Mouse (Mus musculus) megakaryocyte, adult 5-6 weeks (primary cell): ENCODE data around the gene Akap2. TPM values are rescaled to one million over a fixed set of nuclear protein-coding genes. Genes with fewer than 3 reads are reported as not detected.

Source experiments
- ATAC-seq: 2 replicates; pipeline ENCODE4 v1.8.0; 2016; ENCODE audit warnings: mild to moderate bottlenecking, inconsistent platforms; ENCODE audit not compliant: poor library complexity, severe bottlenecking
- total RNA-seq, 2 experiments: library from RNA; stranded (forward) in 1 of 2; stranded (reverse) in 1 of 2; fragments of 153-499, 151-499 nt in 1 of 2; fragments of 221-1000, 200-1000 nt in 1 of 2; gene quantifications; 2 replicates each; pipeline versions ENCODE4 v1.2.3 to v1.2.4; 2015 to 2017

Gene Akap2
- total RNA-seq, 2 experiments from 2014 or later: 0.27 TPM; not detected in 1

DNA sequence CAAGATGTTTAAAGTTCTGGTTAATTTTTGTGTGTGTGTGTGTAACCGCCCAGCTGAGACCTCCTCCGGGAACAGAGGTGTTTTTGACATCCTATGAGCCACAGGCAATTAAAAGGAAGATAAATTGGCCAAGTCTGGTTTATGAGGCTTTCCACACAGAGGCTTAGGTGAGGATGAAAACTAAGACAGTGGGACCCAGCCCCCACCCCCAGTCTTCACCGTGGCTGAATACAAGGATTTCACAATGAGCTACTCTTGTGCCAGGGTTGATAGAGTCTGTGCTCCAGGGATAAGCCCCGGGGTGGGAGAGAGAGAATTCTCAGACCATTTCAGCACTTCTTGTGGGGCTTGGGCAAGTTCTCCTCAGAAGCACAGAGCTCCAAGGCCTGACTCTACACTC lies 33.6 kb downstream of the Akap2 start:
- no peak for ATAC-seq

DNA sequence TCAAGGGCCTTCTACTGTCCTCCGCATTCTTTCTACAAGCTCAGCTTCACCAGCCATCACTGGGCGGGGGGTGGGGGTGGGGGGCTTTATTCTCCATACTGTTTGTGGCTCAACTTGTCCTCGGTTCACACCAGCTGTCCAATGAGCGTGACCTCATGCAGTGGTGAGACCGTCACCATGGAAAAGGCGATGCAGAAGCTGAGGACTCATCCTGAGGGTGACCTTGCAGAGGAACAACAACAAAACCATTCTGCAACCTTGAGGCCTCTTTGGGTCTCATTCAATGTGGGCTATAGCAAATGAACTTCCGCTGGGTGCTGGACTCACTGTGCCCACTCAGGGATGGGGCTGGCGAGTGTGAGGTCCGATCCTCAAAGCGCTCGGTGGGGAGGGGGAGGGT lies 34.1 kb downstream of the Akap2 start:
- ATAC-seq: no peak

GRCm38 (mm10) chr4:57755085-57755484 lies 37.6 kb downstream of the Akap2 start:
- no peak for ATAC-seq

GRCm38 (mm10) chr4:57757997-57758396 lies 40.5 kb downstream of the Akap2 start:
- no peak for ATAC-seq

DNA sequence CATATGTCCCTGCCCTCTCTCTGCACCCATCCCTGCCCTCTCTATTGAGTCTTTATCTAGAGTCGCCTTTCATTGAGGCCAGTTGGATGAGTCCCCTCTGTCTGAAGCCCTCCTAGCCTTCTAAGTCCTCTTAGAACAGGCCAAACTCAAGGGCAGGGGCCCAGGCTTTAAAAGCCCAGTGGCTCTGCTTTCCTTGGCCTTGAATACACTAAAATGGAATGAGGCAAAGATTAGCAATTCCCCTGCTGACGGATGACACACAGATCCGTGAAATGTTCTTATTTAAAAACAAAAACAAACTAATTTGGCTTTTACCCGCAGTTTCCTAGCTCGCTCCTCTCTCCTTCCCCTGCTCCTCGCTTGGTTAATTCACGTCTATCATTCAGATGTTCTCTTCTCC lies 45.0 kb downstream of the Akap2 start:
- ATAC-seq: no peak

DNA sequence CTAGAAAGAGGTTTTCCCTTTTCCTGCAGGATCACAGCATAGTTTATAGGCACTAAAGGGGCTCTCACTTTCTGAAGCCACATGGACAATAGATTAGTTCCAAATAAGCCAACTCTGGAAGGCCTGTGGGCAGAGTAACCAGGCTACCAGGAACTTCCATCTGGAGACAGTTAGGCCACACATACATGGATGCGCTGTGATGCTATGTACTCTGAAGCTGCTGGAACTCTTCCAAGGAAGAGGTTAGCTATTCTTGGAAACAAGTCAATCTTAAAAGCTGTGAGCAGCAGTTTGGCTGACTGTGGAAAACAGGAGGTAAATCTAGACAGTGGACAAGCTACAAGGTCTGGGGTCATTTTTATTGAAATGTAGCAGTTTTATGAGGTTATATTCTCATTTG lies 46.9 kb downstream of the Akap2 start:
- no peak for ATAC-seq

GRCm38 (mm10) chr4:57764926-57765325 lies 47.5 kb downstream of the Akap2 start:
- no peak for ATAC-seq

GRCm38 (mm10) chr4:57765806-57766205 lies 48.3 kb downstream of the Akap2 start:
- ATAC-seq: no peak

DNA sequence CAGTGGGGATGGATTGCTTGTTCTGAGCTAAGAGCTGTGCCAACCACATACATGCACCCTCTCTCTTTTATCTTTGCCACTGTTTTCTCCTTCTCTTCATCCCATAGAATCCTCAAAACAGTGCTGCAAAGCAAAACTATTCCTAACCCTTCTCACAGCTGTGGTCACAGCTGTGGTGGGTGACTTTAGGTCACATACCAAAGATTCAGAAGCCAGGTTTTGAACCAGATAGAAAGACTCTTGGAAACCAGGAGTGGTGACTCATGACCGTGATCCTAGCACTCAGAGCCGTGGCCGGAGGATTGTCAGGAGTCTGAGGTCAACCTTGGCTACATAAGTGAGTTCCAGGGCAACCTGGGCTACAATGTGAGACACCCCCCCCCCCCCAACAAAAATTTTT lies 51.5 kb downstream of the Akap2 start:
- no peak for ATAC-seq

DNA sequence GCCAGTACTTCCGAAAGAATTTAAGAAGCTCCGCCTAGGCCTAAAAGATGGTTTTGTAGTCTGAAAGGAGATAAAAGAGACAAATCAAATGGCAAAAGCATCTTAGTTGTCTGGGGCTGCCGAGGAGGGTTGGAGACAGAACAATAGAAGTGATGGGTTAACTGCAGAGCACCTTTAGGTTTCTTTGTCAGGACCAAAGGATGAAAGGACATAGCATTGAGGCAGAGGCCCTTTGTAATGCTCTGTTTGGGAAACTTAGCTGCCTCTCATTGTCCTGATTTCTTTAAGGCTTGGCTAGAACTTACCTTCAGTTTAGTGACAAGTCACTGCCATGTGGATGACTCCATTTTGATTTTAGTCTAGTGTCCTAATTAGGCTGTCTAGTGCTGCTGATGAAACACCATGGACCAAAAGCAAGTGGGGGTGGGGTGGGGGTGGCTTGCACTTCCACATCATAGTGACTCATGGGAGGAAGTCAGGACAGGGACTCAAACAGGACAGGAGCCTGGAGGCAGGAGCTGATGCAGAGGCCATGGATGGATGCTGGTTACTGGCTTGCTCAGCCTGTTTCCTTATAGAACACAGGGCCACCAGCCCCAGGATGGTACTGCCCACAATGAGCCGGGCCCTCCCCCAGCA lies 52.8 kb downstream of the Akap2 start:
- no peak for ATAC-seq

DNA sequence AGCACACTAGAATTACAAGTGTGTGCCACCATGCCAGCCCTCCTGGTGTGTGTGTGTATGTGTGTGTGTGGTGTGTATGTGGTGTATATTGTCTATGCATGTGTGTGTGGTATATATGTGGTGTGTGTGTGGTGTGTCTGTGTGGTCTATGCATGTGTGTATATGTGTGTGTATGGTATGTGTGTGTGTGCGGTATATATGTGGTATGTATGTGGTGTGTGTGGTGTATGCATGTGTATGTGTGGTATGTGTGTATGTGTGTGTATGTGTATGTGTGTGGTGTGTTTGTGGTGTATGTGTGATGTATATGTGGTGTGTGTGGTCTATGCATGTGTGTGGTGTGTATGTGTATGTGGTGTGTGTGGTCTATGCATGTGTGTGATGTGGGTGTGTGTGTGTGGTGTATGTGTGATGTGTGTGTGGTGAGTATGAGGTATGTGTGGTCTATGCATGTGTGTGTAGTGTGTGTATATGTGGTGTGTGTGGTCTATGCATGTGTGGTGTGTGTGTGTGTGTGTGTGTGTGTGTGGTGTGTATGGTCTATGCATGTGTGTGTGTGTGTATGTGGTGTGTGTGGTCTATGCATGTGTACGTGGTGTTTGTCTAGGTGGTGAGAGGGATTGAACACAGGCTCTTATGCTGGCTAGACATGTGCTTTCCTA lies 54.2 kb downstream of the Akap2 start:
- no peak for ATAC-seq

DNA sequence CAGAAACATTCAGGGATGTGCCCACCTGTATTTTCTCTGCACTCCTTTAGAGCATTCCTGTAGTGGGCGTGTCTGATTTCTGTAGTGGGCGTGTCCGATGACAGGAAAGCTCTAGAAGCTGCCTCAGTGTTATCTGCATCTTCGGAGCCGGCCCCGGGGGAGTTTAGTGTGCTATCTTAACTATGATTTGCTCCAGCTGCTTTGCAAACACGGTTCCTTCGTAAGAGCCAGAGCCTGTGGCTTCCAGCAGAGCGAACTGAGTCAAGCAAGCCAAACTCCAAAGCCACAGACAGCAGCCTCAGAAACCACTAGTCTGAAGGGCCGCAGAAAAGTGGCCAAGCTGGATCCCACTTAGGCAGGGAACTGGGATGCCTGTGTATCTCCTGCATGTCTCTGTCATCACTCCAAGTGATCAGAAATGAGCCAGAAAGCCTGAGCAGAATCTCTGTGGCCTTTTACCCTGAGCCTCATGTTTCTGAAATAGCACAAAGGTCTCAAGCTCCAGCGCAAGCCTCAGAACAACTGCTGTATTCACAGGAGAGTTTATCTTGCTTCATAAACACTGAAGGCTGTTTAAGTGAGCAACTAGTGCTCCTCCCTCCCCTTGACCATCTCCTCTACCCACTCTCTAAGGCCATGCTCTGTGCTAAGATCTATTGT lies 55.5 kb downstream of the Akap2 start:
- ATAC-seq: no peak

GRCm38 (mm10) chr4:57774517-57774916 lies 57.1 kb downstream of the Akap2 start:
- no peak for ATAC-seq

- ATAC-seq: no peak
These were observed 58.1 kb downstream of the Akap2 start for GRCm38 (mm10) chr4:57775582-57775981.

GRCm38 (mm10) chr4:57780403-57780802 lies 62.9 kb downstream of the Akap2 start:
- no peak for ATAC-seq

GRCm38 (mm10) chr4:57780833-57781641 lies 63.6 kb downstream of the Akap2 start:
- no peak for ATAC-seq

DNA sequence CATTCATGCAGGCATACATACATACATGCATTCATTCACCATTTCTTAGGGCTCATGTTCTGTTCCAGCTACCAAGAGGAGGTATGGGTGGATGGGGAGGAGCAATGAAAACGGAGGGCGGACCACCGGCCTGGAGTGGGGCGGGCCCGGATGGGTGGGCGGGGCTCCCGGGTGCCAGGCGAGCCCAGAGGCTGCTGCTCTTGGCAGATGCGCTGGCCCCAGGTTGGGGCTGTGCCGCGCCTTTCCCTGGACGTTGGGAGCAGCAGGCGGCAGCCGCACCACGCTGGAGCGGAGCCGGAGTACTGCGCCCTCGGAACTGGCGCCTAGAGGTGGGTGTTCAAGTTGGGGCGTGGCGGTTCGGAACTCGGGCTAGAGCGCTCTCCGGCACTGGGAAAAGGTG lies 64.5 kb downstream of the Akap2 start:
- ATAC-seq: peak; percentile 49

DNA sequence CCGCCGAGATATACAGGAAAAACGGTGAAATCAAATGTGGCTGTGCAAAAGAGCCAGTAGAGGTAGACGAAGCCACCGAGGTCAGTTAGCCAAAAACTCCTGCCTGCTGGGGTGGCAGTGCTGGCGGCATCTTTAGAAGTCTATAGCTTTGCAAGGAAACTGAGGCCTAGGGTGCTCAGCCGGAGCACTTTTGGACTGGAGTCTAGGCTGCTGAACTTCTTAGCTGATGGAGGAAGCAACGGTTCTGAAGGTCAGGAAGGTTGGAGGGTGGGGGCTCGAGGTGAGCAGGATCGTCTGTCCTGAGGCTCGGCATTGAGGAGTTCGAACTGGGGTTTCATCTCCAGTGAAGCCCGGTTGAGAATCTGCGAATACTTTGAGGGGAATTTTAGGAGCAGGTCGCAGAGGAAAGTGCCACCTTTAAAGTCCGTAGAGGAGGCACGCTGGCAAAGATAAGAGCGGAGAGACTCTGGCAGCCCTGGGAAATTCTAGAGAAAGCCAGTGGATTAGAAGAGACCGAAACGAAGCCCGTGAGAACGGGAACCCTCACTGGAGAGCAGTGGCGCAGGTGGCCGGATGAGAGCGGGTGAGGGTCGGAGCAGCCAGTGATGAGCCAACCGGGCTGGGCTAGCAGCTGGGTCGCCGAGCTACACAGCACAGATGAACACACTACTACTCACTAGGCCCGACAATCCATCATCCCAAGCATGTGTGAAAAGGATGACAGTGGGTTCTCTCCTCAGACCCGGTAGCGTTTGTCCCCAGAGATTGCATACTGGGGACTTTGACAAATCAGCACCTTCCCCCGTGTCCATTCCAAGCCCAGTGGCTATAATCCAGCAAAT lies 65.3 kb downstream of the Akap2 start:
- no peak for ATAC-seq

DNA sequence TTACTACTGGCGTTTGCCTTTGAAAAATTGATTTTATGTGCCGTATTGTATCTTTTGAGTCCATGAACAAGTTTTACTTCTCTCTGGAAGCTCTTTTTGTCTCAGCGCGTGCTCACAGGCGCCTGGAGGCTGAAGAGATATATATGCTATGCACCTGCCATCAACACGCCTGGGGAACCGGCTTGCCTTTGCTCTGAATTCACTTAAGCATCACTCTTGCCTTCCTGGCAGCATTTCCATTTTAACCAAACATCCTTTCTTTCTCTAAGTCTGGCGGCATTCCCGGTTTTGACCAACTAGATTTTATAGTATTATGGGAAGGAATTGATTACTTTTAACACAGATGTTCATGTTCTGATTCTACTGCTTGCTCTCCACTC lies 65.9 kb downstream of the Akap2 start:
- ATAC-seq: no peak

- ATAC-seq: no peak
These were observed 66.6 kb downstream of the Akap2 start for GRCm38 (mm10) chr4:57783853-57784600.
